ENCODE assay signal across 23 mouse cellular contexts in genomic region chr2:26543768-26544167, GRCm38 (mm10). TPM values are rescaled to one million over a fixed set of nuclear protein-coding genes. Genes with fewer than 3 reads are reported as not detected.
DNase-seq lines count a peak whose midpoint lies in the region; ATAC-seq and TF ChIP-seq lines count a peak whose summit lies in the region.
"Had no signal": no experiment of that assay in that cellular context is flagged by ENCODE, and none has a peak within 500 bp of the region (broad histone marks: within the 10 kb centered on the region; RNA-seq: fewer than 3 reads in every experiment).

No protein-coding gene starts in this region.

- no peaks in the 10 kb centered on the region for H3K79me3 ChIP-seq in C2C12 (ENCODE audit: low read depth)

- no peaks in the 10 kb centered on the region for H3K36me3 ChIP-seq in heart, embryonic 10.5 days
- no peaks in the 10 kb centered on the region for H3K36me3 ChIP-seq in kidney, embryonic 15.5 days
- H3K36me3 ChIP-seq in C2C12 (ENCODE audit: control insufficient read depth, insufficient read depth) = no peaks in the 10 kb centered on the region
- H3K36me3 ChIP-seq: hindbrain, embryonic 15.5 days; limb, embryonic 15.5 days had no signal

- no peak for DNase-seq in heart, embryonic 10.5 days (ENCODE audit: low spot score)
- DNase-seq in heart, adult 8-10 months (ENCODE audit: low spot score) = no peak
- no peak for DNase-seq in kidney, postnatal 4 days
- DNase-seq in 3T3-L1 (ENCODE audit: low read depth, low spot score) = peak; percentile 68
- DNase-seq in thymus, postnatal 0 days (ENCODE audit: low spot score) = no peak
- DNase-seq: cerebellum, adult 11-12 months; cerebellum, postnatal 25 days; gastrocnemius, postnatal 36 days; midbrain, embryonic 14.5 days; right cerebral cortex, postnatal 4 days; thymus, postnatal 25 days had no signal

- WGBS in heart, embryonic 10.5 days = 67% methylated on average over 8 of the region's 8 CpGs
- WGBS in kidney, embryonic 15.5 days = 71% methylated on average over 8 of the region's 8 CpGs

- H3K4me2 ChIP-seq in kidney, embryonic 15.5 days = no peak overlapping the region
- H3K4me2 ChIP-seq: forebrain, embryonic 13.5 days; hindbrain, embryonic 15.5 days; limb, embryonic 15.5 days had no signal

- ATAC-seq in kidney, embryonic 15.5 days (replicated peaks; ENCODE audit: low FRiP score) = no peak
- ATAC-seq: forebrain, embryonic 13.5 days; intestine, postnatal 0 days had no signal

- no peaks in the 10 kb centered on the region for H3K79me2 ChIP-seq in C2C12 (ENCODE audit: control insufficient read depth, insufficient read depth)

- no peak for TF ChIP-seq CTCF in C2C12 (IDR thresholded peaks at IDR 0.05; ENCODE audit: control insufficient read depth, insufficient read depth, insufficient read length)

- peaks cover 41% of the 10 kb centered on the region for H3K4me1 ChIP-seq in heart, embryonic 10.5 days
- H3K4me1 ChIP-seq in kidney, embryonic 15.5 days = peaks cover 72% of the 10 kb centered on the region

- H3K27ac ChIP-seq in heart, embryonic 10.5 days = 0 out of 2 replicates have a peak overlapping the region, but pooled peaks have one; percentile 13
- peak overlapping the region; percentile 51; the same call in 1 of the 2 replicates for H3K27ac ChIP-seq in kidney, embryonic 15.5 days
- H3K27ac ChIP-seq: forebrain, embryonic 13.5 days; hindbrain, embryonic 15.5 days; limb, embryonic 15.5 days had no signal

- no peaks in the 10 kb centered on the region; the same call in none of the 2 replicates for H3K27me3 ChIP-seq in heart, embryonic 10.5 days (ENCODE audit: insufficient read depth, poor library complexity, severe bottlenecking)
- no peaks in the 10 kb centered on the region for H3K27me3 ChIP-seq in kidney, embryonic 15.5 days
- H3K27me3 ChIP-seq in C2C12 (ENCODE audit: control insufficient read depth, insufficient read depth, insufficient read length) = no peaks in the 10 kb centered on the region
- H3K27me3 ChIP-seq: forebrain, embryonic 13.5 days; hindbrain, embryonic 15.5 days; limb, embryonic 15.5 days had no signal

- H3K4me3 ChIP-seq in heart, embryonic 10.5 days = no peak overlapping the region
- no peak overlapping the region for H3K4me3 ChIP-seq in kidney, embryonic 15.5 days (replicated peaks)
- no peak overlapping the region for H3K4me3 ChIP-seq in C2C12 (ENCODE audit: insufficient read depth, poor library complexity, severe bottlenecking)
- H3K4me3 ChIP-seq: forebrain, embryonic 13.5 days; hindbrain, embryonic 15.5 days; limb, embryonic 15.5 days had no signal

- no peak overlapping the region for H3K9ac ChIP-seq in kidney, embryonic 15.5 days
- H3K9ac ChIP-seq: forebrain, embryonic 13.5 days; hindbrain, embryonic 15.5 days; limb, embryonic 15.5 days had no signal

- H3K9me3 ChIP-seq in heart, embryonic 10.5 days = no peaks in the 10 kb centered on the region
- no peaks in the 10 kb centered on the region for H3K9me3 ChIP-seq in kidney, embryonic 15.5 days (replicated peaks)
- H3K9me3 ChIP-seq: forebrain, embryonic 13.5 days; hindbrain, embryonic 15.5 days; limb, embryonic 15.5 days had no signal

- no peak overlapping the region for H3ac ChIP-seq in C2C12 (ENCODE audit: control insufficient read depth, insufficient read length, low read depth)

TF ChIP-seq in C2C12, 6 proteins besides CTCF, POLR2A, EP300 and RAD21:
- TF ChIP-seq USF1 (IDR thresholded peaks at IDR 0.05; ENCODE audit: low read depth) (no peak), MYOD1 (IDR thresholded peaks at IDR 0.05; ENCODE audit: control insufficient read depth, insufficient read length, low read depth) (peak; percentile 80), FOSL1 (IDR thresholded peaks at IDR 0.05; ENCODE audit: insufficient read depth, low read length, poor library complexity, severe bottlenecking) (no peak), MYOG (IDR thresholded peaks at IDR 0.05; ENCODE audit: control insufficient read depth, extremely low read depth, insufficient read length) (no peak), MAX (IDR thresholded peaks at IDR 0.05) (no peak), CEBPB (IDR thresholded peaks at IDR 0.05; ENCODE audit: low read depth) (no peak)

RNA-seq across cellular contexts. Expression of gene Notch1, which starts 27.3 kb away (rescaled TPM):
- polyA plus RNA-seq in heart, embryonic 10.5 days (2016; fragmentation: Nextera tagmentation; extraction: Ambion mirVana) = 13.2 and 16.6 TPM in 2 replicates
- total RNA-seq in heart, adult 8-10 months (2022) = 10 to 100 TPM; 22.2 to 36.5 (median 29.1) TPM
- polyA plus RNA-seq in kidney, embryonic 15.5 days (2015; fragmentation: Nextera tagmentation; extraction: Ambion mirVana) = 22.0 and 24.6 TPM in 2 replicates
- 4.5 TPM for polyA plus RNA-seq in C2C12 (2012; fragmentation: generic; extraction: Trizol)
- polyA plus RNA-seq in thymus, postnatal 0 days (2015; fragmentation: Nextera tagmentation; extraction: Ambion mirVana) = 44.3 and 54.9 TPM in 2 replicates

RNA-seq across cellular contexts. Expression of gene Egfl7, which starts 36.0 kb away (rescaled TPM):
- 164 and 186 TPM in 2 replicates for polyA plus RNA-seq in heart, embryonic 10.5 days (2016; fragmentation: Nextera tagmentation; extraction: Ambion mirVana)
- 100 to 1,000 TPM; 122 to 172 (median 148) TPM for total RNA-seq in heart, adult 8-10 months (2022)
- polyA plus RNA-seq in kidney, embryonic 15.5 days (2015; fragmentation: Nextera tagmentation; extraction: Ambion mirVana) = 218 and 219 TPM in 2 replicates
- polyA plus RNA-seq in C2C12 (2012; fragmentation: generic; extraction: Trizol) = 5.6 TPM
- polyA plus RNA-seq in thymus, postnatal 0 days (2015; fragmentation: Nextera tagmentation; extraction: Ambion mirVana) = 43.6 and 50.0 TPM in 2 replicates

RNA-seq across cellular contexts. Expression of gene Gm20532, which starts 42.7 kb away (rescaled TPM):
- polyA plus RNA-seq in heart, embryonic 10.5 days (2016; fragmentation: Nextera tagmentation; extraction: Ambion mirVana) = not detected in 2 replicates
- not detected for total RNA-seq in heart, adult 8-10 months (2022)
- polyA plus RNA-seq in kidney, embryonic 15.5 days (2015; fragmentation: Nextera tagmentation; extraction: Ambion mirVana) = not detected in 2 replicates
- polyA plus RNA-seq in C2C12 (2012; fragmentation: generic; extraction: Trizol) = not detected
- not detected in 2 replicates for polyA plus RNA-seq in thymus, postnatal 0 days (2015; fragmentation: Nextera tagmentation; extraction: Ambion mirVana)
- total RNA-seq: gastrocnemius, postnatal 36 days; layer of hippocampus, postnatal 25 days; left cerebral cortex, postnatal 14 days; megakaryocyte, adult 5-6 weeks; neutrophil, adult 5-6 weeks had no signal
- polyA plus RNA-seq: brain, embryonic 14.5 days; forebrain, embryonic 13.5 days; hindbrain, embryonic 15.5 days; intestine, postnatal 0 days; limb, embryonic 15.5 days; lung, embryonic 16.5 days; midbrain, embryonic 14.5 days had no signal
